Mouse (Mus musculus) gastrocnemius, adult 8-10 months (tissue): Measurements from ENCODE around the gene Zfp26. TPM values are rescaled to one million over a fixed set of nuclear protein-coding genes. Genes with fewer than 3 reads are reported as not detected.

Source experiments
- total RNA-seq, 4 experiments: library from RNA; stranded (reverse); gene quantifications; 2 replicates each; pipeline ENCODE4 v1.2.4; 2022

Gene Zfp26
- total RNA-seq, 4 experiments from 2014 or later = 5.8 to 10.0 (median 8.8) TPM

Other genes with a start within 250 kb of the Zfp26 start
- gene Olfr871, start 248.0 kb downstream of the Zfp26 start, total RNA-seq = not detected
- gene Olfr872, start 223.0 kb downstream of the Zfp26 start, total RNA-seq = not detected
- gene Olfr39, start 177.8 kb downstream of the Zfp26 start, total RNA-seq = not detected
- gene Olfr873, start 161.6 kb downstream of the Zfp26 start, total RNA-seq = not detected
- not detected for gene Olfr18, start 124.1 kb downstream of the Zfp26 start, total RNA-seq
- 10 to 100 TPM; 13.5 to 14.2 (median 13.8) TPM for gene Zfp560, start 75.0 kb downstream of the Zfp26 start, total RNA-seq
- gene Zfp426, start 32.6 kb upstream of the Zfp26 start, total RNA-seq = 1 to 10 TPM; 7.3 to 9.6 (median 8.2) TPM
- gene Zfp266, start 61.3 kb upstream of the Zfp26 start, total RNA-seq = 10 to 100 TPM; 13.4 to 20.6 (median 18.9) TPM
- gene Zfp846, start 121.1 kb upstream of the Zfp26 start, total RNA-seq = 1 to 10 TPM; 2.0 to 4.2 (median 2.5) TPM
- 100 to 1,000 TPM; 164 to 206 (median 183) TPM for gene Ubl5, start 182.7 kb upstream of the Zfp26 start, total RNA-seq
- 1 to 10 TPM; 3.8 to 5.9 (median 4.7) TPM for gene Fbxl12, start 184.6 kb upstream of the Zfp26 start, total RNA-seq
- 10 to 100 TPM; 12.2 to 15.0 (median 13.7) TPM for gene Pin1, start 191.9 kb upstream of the Zfp26 start, total RNA-seq